Mouse (Mus musculus): Measurements from ENCODE around the gene Taar8a. TPM values are rescaled to one million over a fixed set of nuclear protein-coding genes. Genes with fewer than 3 reads are reported as not detected.
A peak's percentile ranks its signal among the peaks of the same experiment; 100 is the strongest.
"Not testable (repeated sequence)": the region's sequence is repeated elsewhere in the genome, so short reads cannot be mapped to it uniquely, and the experiment has no call there.

Gene Taar8a
- total RNA-seq (2021), result not detected

DNA sequence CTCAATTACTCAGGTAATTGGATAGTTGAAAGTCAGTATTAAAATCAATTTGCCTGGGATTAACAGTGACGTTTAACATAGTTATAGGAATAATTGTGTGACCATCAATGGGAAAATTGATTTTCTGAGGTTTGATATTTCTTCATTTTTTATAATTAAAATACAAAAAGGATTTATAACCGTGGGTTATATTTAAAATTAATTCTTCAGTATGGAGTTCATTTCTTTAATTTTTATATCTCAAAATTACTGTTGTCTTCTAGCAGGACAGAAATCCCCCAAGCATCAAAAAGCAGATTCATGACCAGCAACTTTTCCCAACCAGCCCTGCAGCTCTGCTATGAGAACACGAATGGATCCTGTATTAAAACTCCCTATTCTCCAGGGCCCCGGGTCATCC, at the start of gene Taar8a:
Gene Taar8a (plus strand): TSS at position 301 of the 400 bp plus-strand sequence.
- intact Hi-C loops (cut with DNase I); DNase-seq (ENCODE audit: low spot score in 2 of 2): not testable (repeated sequence)

DNA sequence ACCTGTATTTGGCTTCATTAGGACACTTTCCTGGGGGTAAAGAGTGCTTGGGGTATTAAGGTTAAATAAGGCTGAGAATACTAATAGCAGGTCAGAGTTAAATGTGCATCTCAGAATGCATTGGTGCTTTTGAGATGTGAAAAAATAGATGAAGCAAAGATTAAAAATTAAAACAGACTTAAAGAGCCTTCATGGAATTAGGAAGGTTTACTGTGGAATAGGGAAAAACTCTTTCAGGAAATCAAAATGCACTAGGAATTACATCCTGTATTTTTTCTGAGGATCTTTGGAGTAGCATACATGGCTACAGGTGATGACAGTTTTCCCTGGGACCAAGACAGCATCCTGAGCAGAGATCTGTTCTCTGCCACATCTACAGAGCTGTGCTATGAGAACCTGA, 49.4 kb upstream of the Taar8a start, which contains the start of gene Taar7d:
Gene Taar7d (plus strand): TSS at position 301 of the 400 bp plus-strand sequence.
- intact Hi-C loops (cut with DNase I), result no loop called here
- DNase-seq (ENCODE audit: low spot score in 2 of 2), result no peak

DNA sequence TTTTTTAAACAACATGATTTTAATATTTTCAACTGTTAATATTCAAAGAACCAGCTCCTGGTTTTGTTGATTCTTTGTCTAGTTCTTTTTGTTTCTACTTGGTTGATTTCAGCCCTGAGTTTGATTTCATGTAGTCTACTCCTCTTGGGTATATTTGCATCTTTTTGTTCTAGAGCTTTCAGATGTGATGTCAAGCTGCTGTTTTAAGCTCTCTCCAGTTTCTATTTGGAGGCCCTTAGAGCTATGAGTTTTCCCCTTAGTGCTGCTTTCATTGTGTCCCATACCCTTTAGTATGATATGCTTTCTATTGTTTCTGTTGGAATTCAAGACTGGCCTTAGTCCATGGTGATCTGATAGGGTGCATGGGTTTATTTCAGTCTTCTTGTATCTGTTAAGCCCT, 45.0 kb upstream of the Taar8a start:
- no peak for DNase-seq (ENCODE audit: low spot score in 2 of 2)
- intact Hi-C loops (cut with DNase I), result no loop called here

DNA sequence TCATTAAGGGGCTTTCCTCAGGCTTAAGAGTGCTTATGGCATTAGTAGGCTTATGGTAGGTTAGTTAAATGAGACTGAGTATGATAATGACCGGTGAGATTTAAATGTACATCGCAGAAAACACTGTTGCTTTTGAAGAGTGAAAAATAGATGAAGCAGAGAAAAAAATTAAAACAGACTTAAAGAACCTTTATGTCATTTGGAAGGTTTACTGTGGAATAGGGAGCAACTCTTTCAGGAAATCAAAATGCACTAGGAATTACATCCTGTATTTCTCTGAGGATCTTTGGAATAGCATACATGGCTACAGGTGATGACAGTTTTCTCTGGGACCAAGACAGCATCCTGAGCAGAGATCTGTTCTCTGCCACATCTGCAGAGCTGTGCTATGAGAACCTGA, 39.0 kb upstream of the Taar8a start, which contains the start of gene Taar7e:
Gene Taar7e (plus strand): TSS at position 301 of the 400 bp plus-strand sequence.
- intact Hi-C loops (cut with DNase I), result no loop called here
- DNase-seq (ENCODE audit: low spot score in 2 of 2), result no peak

DNA sequence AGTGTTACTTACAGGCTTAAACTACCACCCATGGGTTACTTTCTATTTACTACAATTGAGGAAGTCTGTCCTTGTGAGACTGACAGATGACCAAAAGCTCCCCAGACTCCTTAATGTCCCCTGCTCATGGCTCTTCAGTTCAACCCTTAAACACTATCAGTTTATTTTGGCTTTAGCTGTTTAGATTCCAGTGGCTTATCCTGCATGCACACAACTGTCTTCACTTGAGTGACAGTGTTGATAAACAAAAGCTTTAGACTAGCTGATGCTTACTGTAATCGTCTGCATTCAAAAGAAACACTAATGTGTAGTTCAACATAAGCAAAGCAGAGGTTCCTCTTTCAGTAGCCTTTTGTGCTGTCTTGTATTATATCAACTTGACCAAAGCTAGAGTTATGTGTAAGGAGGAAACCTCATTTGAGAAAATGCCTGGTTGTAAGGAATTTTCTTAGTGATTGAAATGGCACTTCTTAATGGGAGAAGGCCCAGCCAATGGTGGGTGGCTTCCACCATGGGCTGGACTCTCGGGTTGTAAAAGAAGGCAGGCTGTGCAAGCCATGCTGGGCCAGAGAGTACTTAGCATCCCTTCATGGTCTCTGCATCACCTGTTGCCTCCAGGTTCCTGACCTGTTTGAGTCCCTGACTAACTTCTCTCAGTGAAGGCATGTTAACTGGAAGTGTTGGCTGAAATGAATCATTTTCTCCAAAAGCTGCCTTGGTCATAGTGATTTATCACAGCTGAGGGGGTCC, 36.0 kb upstream of the Taar8a start:
- DNase-seq (ENCODE audit: low spot score in 2 of 2), result no peak
- intact Hi-C loops (cut with DNase I), result no loop called here

DNA sequence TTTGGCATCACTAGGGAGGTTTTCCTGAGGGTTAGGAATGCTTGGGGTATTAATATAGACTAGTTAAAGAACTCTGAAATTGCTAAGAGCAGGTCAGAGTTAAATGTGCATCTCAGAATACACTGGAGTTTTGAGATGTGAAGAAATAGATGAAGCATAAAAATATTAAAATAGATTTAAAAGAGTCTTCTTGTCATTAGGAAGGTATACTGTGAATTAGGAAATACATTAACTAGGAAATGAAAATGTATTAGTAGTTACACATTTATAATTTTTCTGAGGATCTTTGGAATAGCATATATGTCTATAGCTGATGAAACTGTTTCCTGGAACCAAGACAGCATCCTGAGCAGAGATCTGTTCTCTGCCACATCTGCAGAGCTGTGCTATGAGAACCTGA, 27.1 kb upstream of the Taar8a start, which contains the start of gene Taar7f:
Gene Taar7f (plus strand): TSS at position 301 of the 400 bp plus-strand sequence.
- intact Hi-C loops (cut with DNase I), result no loop called here

DNA sequence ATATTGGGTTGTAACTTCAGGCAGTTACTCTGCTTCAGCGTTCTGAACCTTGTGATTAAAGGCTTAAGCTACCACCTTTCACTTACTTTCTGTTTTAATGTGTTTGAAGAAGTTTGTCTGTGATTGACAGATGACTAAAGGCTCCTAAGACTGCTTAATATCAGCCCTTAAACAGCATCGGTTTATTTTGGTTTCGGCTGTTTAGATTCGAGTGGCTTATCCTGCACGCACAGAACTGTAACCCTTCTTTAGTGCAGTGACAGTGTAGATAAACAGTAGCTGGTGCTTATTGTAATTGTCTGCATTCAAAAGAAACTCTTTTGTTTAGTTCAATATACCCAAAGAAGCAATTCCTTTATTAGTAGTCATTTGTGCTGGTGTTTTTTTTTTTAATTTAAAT, 24.3 kb upstream of the Taar8a start:
- intact Hi-C loops (cut with DNase I), result no loop called here
- no peak for DNase-seq (ENCODE audit: low spot score in 2 of 2)

More for the DNA sequence above, 27.1 kb upstream of the Taar8a start, which contains the start of gene Taar7f:
- DNase-seq (ENCODE audit: low spot score in 2 of 2), result no peak

DNA sequence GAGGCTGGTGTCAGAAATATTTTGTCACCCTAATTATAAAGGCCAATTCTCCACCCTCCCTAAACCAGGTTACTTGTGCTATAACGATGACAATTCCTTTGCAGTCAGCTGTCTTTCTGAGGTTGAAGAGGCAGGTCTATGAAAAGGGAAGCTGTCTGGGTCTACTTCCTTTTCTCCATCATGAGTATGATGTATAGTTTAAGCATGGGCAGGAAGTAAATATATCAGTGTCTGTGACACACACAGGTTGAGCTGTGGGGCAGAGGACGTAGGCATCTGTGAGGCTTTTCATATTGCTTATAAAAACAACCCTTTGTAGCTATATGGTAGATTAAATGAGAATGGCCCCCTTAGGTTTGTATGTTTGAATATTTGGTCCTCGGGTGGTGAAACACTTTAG, 17.3 kb upstream of the Taar8a start:
- DNase-seq (ENCODE audit: low spot score in 2 of 2), result no peak
- intact Hi-C loops (cut with DNase I), result no loop called here

DNA sequence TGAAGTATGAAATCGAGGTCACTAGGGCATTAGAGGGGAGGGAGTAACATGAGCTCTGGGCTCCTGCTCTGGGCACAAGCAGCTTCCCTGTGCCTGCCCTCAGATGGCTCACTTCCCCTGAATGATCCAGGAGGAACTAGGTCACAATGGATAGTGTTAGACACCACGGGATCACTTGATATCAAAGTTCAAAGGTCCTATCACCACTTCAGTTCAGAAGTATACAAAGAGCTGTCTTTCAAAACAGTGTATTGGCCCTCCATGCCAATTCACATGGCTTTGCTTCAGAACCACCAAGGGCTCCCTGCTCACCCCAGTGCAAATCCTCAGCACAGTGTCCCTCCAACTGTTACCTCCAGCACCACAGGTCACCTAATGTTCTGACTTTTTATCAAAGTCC, 1.5 kb upstream of the Taar8a start:
- intact Hi-C loops (cut with DNase I), result not testable (repeated sequence)

DNA sequence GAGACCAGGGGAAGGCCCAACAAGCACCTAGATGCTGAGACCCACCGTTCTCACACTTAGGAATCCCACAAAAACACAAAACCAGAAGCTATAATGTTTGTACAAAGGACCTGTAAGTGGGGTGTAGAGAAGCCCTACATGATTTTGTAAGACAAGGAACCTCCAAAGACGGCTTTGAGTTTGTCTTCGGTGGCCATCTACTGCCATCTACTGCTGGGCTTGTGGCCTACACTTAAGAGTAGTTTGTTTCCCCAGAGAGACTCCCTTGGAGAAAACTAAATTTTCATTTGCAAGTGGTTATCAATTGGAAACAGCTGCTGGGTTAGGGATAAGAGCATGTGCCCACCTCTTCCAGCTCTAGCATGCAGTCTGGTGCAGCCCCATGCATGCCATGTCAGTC, 3.9 kb downstream of the Taar8a start:
- DNase-seq (ENCODE audit: low spot score in 2 of 2), result peak; percentile 5 to 38
- intact Hi-C loops (cut with DNase I), result loop anchor here (2.0 kb wide), 2 partner anchors 101 to 267 kb away; no protein-coding TSS in a partner anchor

More for the DNA sequence above, 1.5 kb upstream of the Taar8a start:
- not testable (repeated sequence) for DNase-seq (ENCODE audit: low spot score in 2 of 2)

DNA sequence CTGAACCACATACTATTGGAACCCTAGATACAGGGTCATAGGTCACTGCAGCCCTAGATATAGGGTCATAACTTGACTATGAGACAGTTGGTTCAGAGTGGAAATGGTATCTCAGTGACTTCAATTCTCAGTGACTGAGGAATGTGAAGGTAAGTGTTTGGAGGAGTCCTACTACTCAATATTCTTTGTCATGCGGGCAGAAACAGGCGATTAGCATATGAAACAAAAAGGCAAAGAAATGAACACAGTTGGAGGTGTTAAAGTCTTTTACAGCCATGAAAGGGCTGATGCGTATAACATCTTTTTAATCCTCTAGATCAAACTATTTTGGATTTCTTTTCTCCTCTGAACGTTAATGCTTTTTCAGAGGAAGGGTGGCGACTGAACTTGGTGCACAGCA, 9.6 kb downstream of the Taar8a start:
- intact Hi-C loops (cut with DNase I), result no loop called here
- DNase-seq (ENCODE audit: low spot score in 2 of 2), result no peak

DNA sequence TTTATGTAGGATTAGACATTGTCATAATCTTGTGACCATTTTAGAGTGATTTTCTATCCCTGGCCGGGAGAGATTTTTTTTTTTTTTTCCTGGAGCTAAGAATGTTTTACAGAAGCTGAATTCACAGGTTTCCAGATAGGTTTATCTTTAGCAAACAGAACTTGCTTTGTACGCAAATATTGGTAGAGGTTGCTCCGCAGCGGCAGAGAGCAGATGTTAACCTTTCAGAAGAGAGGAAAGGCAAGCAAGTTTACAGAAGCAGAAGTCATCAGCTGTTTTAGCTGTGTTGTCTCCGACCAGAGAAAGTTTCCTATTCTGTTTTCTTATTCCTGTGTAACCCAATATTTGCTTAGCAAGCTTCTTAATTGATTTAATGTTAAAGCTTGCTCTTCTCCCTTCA, 10.3 kb downstream of the Taar8a start:
- intact Hi-C loops (cut with DNase I), result no loop called here
- DNase-seq (ENCODE audit: low spot score in 2 of 2), result no peak

DNA sequence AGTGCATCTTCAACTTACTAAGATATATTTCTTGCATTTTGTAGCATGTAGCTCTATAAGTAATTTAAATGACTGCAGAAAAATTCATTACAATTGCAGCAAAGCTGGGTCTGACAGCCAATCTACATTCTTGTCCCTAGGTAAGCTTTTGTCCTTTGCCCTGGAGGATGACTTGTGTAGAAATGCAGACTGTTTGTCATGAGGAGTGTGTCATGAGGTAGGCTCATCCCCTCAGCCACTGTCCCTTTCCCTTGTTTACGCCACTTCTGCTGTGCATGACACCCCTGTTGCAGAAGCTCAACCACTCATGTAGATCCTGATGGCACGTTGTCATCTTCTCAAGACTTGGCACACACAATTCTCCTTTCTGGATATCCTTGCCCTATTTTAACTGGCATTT, 10.9 kb downstream of the Taar8a start:
- DNase-seq (ENCODE audit: low spot score in 2 of 2), result no peak
- intact Hi-C loops (cut with DNase I), result no loop called here

DNA sequence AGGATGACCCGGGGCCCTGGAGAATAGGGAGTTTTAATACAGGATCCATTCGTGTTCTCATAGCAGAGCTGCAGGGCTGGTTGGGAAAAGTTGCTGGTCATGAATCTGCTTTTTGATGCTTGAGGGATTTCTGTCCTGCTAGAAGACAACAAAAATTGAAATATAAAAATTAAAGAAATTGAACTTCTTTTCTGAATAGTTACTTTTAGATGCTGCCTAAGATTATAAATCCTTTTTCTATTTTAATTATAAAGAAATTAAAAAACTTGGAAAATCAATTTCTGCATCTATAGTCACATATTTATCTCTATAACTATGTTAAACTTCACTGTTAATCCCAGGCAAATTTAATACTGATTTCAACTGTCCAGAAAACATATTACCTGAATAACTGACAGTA, 15.9 kb downstream of the Taar8a start, which contains the start of gene Taar8b:
Gene Taar8b (minus strand): TSS at position 101 of the 400 bp plus-strand sequence.
- intact Hi-C loops (cut with DNase I), result no loop called here
- no peak for DNase-seq (ENCODE audit: low spot score in 2 of 2)

DNA sequence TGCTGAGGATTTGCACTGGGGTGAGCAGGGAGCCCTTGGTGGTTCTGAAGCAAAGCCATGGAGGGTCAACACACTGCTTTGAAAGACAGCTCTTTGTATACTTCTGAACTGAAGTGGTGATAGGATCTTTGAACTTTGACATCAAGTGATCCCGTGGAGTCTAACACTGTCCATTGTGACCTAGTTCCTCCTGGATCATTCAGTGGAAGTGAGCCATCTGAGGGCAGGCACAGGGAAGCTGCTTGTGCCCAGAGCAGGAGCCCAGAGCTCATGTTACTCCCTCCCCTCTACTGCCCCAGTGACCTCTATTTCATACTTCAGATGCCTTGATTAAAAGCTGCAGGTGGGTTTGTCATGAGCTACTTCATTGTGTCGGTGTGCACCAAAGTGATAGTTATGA, 20.7 kb downstream of the Taar8a start:
- DNase-seq (ENCODE audit: low spot score in 2 of 2); intact Hi-C loops (cut with DNase I): not testable (repeated sequence)

DNA sequence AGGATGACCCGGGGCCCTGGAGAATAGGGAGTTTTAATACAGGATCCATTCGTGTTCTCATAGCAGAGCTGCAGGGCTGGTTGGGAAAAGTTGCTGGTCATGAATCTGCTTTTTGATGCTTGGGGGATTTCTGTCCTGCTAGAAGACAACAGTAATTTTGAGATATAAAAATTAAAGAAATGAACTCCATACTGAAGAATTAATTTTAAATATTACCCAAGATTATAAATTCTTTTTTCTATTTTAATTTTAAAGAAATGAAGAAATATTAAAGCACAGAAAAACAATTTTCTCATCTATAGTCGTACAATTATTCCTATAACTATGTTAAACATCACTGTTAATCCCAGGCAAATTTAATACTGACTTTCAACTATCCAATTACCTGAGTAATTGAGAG, 25.5 kb downstream of the Taar8a start, which contains the start of gene Taar8c:
Gene Taar8c (minus strand): TSS at position 101 of the 400 bp plus-strand sequence.
- intact Hi-C loops (cut with DNase I); DNase-seq (ENCODE audit: low spot score in 2 of 2): not testable (repeated sequence)

DNA sequence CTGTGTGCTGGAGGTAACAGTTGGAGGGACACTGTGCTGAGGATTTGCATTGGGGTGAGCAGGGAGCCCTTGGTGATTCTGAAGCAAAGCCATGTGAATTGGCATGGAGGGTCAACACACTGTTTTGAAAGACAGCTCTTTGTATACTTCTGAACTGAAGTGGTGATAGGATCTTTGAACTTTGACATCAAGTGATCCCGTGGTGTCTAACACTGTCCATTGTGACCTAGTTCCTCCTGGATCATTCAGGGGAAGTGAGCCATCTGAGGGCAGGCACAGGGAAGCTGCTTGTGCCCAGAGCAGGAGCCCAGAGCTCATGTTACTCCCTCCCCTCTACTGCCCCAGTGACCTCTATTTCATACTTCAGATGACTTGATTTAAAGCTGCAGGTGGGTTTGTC, 27.0 kb downstream of the Taar8a start:
- intact Hi-C loops (cut with DNase I); DNase-seq (ENCODE audit: low spot score in 2 of 2): not testable (repeated sequence)

DNA sequence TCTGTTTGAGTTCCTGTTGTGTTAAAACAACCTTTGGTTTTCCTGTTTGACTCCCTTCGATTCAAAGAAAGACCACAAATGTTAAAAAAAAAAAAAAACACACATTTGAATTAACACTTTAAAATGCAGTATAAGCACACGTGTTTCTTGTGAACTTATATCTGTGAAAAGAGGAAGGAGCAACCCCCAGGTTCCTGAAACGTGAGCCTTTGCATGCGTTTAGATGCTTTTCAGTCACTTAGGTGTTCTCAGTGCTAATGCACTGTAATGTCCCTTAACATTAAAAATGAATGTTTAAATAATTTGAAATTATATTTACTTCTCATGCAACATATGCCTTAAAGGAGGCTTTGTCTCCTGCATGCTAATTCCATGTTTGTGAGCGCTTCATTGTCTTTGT, 31.4 kb downstream of the Taar8a start:
- intact Hi-C loops (cut with DNase I), result no loop called here

DNA sequence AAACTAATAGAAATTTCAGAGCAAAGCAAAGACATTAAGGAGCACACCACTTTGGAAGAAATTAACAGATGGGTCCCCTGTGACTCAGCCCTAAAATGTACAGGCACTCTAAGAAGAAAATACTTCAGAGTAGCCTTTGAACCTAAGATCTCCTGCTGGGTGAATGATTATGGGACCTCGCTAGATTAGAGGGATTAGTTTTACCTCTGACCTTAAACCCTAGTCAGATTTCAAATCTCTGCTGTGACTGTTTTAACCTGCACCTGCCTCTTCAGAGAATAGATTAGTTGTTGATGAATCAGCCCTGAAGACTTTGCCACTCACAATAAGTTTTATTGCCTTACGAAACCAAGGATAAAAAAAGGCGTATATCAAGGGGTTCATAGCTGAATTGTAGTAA, 31.9 kb downstream of the Taar8a start:
- intact Hi-C loops (cut with DNase I), result no loop called here
- DNase-seq (ENCODE audit: low spot score in 2 of 2), result no peak

More for the DNA sequence above, 31.4 kb downstream of the Taar8a start:
- DNase-seq (ENCODE audit: low spot score in 2 of 2), result no peak

DNA sequence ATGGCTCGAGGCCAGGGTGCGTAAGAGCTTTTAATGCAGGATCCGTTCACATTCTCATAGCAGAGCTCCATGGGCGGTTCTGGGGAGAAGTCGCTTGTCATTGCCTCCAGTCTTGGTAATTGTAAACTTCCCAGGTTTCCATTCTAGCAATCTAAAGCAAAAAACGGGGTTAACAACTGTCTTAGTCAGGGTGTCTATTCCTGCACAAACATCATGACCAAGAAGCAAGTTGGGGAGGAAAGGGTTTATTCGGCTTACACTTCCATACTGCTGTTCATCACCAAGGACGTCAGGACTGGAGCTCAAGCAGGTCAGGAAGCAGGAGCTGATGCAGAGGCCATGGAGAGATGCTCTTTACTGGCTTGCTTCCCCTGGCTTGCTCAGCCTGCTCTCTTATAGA, 33.1 kb downstream of the Taar8a start, which contains the start of gene Taar9:
Gene Taar9 (minus strand): TSS at position 101 of the 400 bp plus-strand sequence.
- DNase-seq (ENCODE audit: low spot score in 2 of 2); intact Hi-C loops (cut with DNase I): not testable (repeated sequence)

Measured in left cerebral cortex, postnatal 36 days (tissue).